Mouse (Mus musculus): ENCODE measurements around the gene Vezt.

The Vezt gene

GRCm38 (mm10) chr10:94035658-94036374 is at the start of gene Vezt, which contains the start of gene Fgd6:
Gene Vezt, minus strand, starts transcription at chr10:94035817.
Gene Fgd6, plus strand, starts transcription at chr10:94036001.
- peak; percentile 99 for DNase-seq

- no peak for DNase-seq
Measured at GRCm38 (mm10) chr10:94082040-94082734, 46.6 kb upstream of the Vezt start.

- DNase-seq, result no peak
Measured at GRCm38 (mm10) chr10:94080740-94081139, 45.1 kb upstream of the Vezt start.

DNA sequence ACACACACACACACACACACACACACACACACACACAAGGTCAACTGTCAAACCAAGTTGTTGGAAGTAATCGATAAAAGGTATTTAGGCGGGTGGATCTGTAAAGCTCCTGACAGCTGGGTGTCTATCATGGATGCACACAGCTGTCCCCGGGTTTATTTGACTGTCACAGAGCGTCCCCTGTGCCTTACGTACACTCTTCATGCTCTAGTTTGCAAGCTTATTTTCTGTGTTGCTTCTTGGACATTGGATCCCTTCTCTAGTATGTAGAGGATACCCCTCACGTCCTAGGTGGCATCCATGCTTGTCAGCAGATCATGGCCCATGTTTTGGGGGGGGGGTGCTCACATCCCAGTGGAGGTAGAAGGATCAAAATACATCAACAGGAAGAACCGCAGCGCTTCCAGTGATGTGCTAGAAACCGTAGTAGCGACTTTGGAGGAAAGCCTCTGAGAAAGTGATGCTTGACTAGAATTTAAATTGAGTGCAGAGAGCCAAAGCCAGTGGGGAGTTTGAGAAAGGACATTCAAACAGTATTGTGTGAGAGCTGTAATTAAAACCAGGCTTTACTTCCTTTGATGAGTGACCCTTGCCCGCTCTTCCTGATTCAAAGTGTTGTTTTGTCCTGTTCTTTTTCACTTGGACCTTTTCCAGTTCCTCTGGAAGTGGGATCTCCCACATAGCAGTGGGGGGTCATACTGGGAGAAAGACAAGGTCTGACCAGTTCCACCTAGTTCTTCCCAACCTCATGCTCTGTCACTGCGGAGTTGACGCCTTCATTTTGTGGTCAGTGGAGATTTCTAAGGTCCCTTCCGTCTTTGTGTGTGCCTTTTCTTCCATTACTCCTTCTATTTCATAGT is 41.6 kb upstream of the Vezt start:
- no peak for DNase-seq

DNA sequence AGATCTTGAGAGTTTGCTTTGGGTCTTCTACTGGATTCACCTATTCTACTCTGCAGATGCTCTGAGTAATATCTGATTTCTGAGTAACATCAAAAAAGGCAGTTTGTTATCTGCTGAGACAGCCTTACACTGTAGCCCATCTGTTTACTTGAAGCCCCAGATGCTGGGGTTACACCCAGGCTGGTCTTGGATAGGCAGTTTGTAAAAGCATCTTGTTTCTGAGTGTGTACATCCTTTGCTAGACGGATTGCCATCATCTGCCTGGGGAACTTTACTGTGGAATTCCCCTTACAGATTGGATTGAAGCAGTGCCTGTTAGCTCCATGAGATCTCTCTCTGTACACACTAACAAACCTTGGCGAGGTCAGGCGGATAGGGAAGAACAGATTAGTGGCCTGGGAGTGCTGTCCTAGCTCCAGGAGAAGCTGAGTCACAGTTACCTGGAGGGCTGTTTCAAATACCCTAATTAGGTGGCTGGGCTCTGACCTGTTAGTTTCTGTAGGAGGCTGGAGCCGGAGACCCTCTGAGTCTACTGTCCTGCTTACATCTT is 37.4 kb upstream of the Vezt start:
- no peak for DNase-seq

DNA sequence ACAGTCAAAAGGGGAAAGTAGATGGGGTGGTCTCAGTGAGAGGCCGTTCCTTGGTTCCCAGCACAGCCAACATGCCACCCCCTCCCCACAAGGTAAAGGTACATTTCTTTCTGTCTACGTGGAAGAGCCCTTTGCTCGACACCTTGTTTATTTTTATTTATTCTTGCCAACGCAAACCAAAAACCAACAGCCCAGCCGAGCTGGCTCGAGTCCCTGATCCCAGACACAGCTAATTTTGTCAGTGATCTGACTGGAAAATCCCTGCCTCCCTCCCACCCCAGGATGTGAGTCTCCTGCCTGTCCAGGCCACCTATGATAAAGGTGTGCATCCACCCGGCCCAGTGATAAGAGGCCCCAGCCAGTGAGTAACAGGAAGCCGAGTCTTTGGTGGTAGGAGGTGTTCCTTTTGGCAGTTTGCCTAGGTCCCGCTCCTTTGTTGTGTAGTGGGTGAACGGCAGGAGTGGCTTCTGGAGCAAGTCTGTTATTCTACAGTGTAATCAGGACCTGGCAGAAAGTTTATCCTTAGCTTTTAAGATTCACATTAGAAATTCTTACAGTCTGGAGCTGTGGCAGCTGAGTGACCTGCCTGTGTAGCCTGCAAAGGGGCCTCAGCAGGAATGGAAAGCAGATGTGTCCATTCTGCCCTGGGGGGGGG is 36.8 kb upstream of the Vezt start:
- peak; percentile 16 to 26 for DNase-seq

GRCm38 (mm10) chr10:94071641-94072040 is 36.0 kb upstream of the Vezt start:
- DNase-seq, result no peak

DNA sequence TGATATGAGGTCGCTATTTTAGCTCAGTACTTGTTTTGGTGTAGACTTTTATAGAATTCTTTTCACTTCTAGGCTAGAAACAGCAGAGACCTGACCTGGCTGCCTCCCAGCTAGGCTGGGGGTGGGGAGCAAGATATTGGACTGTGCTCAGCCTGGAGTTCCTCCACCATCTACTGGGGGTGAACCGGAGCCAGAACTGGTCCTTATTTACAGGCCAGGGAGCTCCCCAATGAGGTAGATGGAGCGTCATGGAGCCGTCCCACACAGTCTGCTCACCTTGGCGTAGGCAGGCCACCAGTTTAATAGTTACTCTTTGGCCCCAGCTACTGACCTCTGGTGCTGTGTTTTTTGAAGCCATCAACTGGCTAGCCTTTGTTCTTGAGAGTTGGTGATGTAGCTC is 33.1 kb upstream of the Vezt start:
- peak; percentile 35 to 43 for DNase-seq

DNA sequence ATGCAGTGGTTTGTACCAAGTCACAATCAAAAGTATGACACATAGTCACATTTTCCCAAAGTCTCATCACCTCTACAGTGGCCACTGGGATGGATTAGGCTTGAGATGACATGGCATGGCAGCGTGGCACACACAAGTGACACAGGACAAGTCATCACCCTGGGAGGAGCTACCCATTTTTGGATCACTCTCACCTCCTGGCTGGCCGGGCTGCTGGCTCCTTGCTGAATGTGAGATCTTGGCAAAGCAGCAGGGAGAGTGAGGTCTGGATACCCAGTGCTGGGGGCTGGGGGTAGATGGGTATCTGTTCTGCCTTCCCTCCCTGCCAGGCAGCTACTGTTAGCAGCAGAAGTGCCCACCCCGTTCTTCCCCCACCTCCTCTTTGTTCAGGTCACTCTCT is 31.3 kb upstream of the Vezt start:
- no peak for DNase-seq

GRCm38 (mm10) chr10:94062357-94062756 is 26.7 kb upstream of the Vezt start:
- DNase-seq, result no peak

GRCm38 (mm10) chr10:94060190-94060589 is 24.6 kb upstream of the Vezt start:
- no peak for DNase-seq

GRCm38 (mm10) chr10:94059618-94060055 is 24.0 kb upstream of the Vezt start:
- no peak for DNase-seq

GRCm38 (mm10) chr10:94056487-94056886 is 20.9 kb upstream of the Vezt start:
- DNase-seq, result no peak

- no peak for DNase-seq
Measured at GRCm38 (mm10) chr10:94050736-94051135, 15.1 kb upstream of the Vezt start.

- no peak for DNase-seq
Measured at GRCm38 (mm10) chr10:94049121-94049520, 13.5 kb upstream of the Vezt start.

- no peak for DNase-seq
Measured at GRCm38 (mm10) chr10:94047845-94048559, 12.4 kb upstream of the Vezt start.

DNA sequence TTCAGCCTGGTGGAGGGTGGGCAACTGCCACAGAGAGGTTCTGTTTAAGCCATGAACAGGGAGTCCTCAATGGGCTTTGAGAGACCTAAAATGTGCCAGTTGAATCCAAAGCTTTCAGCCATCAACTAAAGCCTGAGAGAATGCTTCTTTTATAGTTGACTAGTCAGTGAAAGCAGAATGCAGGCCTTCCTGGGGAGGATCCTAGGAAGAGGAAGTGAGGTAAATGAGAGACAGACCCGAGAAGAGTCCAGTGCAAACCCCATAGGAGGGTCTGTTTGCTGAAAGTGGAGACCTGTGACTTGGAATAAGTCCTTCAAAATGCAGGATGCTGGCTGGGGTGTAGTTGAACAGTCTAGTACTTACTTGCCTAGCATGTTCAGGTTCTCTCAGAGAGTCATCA is 11.4 kb upstream of the Vezt start:
- DNase-seq, result no peak

DNA sequence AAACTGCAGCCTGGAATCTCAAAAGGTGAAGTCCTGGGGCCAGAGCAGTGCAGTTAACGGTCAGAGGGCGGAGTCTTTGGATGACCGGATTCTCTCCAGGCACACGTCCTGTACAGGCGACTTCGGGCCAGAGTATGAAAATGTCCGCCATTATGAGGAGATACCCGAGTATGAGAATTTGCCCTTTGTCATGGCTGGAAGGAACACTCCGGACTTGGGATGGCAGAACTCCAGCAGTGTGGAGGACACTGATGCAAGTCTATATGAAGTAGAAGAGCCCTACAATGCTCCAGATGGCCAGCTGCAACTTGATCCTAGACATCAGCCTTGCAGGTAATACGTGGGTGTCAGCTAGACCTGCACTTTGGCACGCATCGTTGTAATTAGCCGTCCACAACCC is 9.7 kb upstream of the Vezt start:
- DNase-seq, result no peak

DNA sequence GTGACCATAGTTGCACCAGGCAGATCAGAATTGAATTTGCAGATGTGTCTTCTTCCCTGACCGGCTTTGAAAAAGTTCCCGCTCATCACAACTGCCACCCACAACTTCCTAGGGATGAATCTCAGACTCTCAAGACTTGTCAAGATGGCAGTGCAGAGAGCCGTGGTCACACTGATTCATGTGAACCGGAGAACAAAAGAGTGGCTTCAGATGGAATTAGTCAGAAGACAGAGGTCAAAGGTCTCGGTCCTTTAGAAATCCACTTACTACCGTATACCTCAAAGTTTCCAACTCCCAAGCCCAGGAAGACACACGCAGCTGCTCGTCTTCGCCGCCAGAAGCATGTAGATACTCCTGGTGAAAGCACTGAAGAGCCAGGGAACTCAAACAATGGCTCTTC is 8.3 kb upstream of the Vezt start:
- no peak for DNase-seq

- DNase-seq, result no peak
Measured at GRCm38 (mm10) chr10:94038366-94039260, 3.0 kb upstream of the Vezt start.

GRCm38 (mm10) chr10:94037596-94037995 is 2.0 kb upstream of the Vezt start:
- no peak for DNase-seq
